Mouse (Mus musculus): ENCODE data around the gene Errfi1. TPM values are rescaled to one million over a fixed set of nuclear protein-coding genes. Genes with fewer than 3 reads are reported as not detected.
A peak's percentile ranks its signal among the peaks of the same experiment; 100 is the strongest.

Errfi1 gene
- polyA plus RNA-seq, 1 experiment, result not detected

DNA sequence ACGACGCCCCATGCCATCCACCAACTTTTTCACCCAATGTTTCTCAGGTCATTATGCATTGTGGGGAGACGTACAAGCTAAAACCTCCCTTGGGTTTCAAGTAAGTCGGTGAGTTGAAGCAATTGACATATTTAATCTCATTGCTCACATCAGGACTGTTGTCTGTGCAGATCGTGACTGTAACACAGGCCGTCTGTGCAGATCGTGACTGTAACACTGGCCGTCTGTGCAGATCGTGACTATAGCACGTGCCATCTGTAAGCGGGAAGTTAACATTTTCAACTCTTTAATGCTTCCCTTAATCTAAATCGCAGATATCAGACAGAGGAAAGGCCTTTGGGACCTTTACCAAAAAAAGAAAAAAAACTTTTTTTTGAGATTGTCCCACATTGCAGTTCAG is 60.0 kb downstream of the Errfi1 start:
- Histone ChIP-seq H3K27me3 (ENCODE audit: control insufficient read depth) (no peaks in the 10 kb centered on the region), H3K9me3 (ENCODE audit: control insufficient read depth, low read length) (0 out of 2 replicates have a peak, but pooled peaks cover 2% of the 10 kb centered on the region), H3K4me3 (replicated peaks) (peak overlapping the region; percentile 96), H3K4me1 (ENCODE audit: control insufficient read depth) (peaks cover 54% of the 10 kb centered on the region), H3K36me3 (ENCODE audit: control insufficient read depth) (peaks cover 2% of the 10 kb centered on the region; the same call in 1 of the 2 replicates)
- TF ChIP-seq GATA1 (IDR thresholded peaks at IDR 0.05; ENCODE audit: low read length) (no peak), TAL1 (IDR thresholded peaks at IDR 0.05; ENCODE audit: low read length) (no peak)

DNA sequence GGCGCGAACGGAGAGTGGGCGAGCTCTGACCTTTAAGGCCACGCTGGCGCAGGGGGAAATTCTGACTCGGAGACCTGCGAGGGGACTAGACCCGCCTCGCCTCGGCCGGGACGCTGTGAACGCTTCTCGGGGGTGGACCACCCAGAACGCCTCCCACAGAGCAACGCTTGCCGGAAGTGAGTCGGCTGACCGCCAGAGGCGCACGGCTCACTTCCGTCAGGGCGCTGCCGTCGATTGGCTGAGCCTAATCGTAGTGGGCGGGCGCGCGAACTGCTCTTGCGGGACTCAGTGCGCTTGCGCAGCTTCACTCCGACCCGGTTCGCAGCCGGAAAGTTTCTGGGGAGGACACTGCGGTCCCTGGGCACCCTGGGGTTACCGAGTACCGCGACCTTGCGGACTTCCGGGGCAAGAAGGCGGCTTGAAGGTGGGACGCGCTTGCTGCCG is 60.6 kb downstream of the Errfi1 start, which contains the start of the genes Park7 and Tnfrsf9:
Gene Park7 (minus strand): TSS at position 148 of the 444 bp plus-strand sequence.
Gene Tnfrsf9 (plus strand): TSS at position 273 of the 444 bp plus-strand sequence.
- Histone ChIP-seq H3K9me3 (ENCODE audit: control insufficient read depth, low read length) (0 out of 2 replicates have a peak, but pooled peaks cover 2% of the 10 kb centered on the region), H3K36me3 (ENCODE audit: control insufficient read depth) (peaks cover 2% of the 10 kb centered on the region; the same call in 1 of the 2 replicates), H3K4me3 (replicated peaks) (peak within 1 kb of the TSS; percentile 96), H3K27me3 (ENCODE audit: control insufficient read depth) (no peaks in the 10 kb centered on the region), H3K4me1 (ENCODE audit: control insufficient read depth) (peaks cover 49% of the 10 kb centered on the region)
- no peak for TF ChIP-seq TAL1 (IDR thresholded peaks at IDR 0.05; ENCODE audit: low read length)
- no peak for TF ChIP-seq GATA1 (IDR thresholded peaks at IDR 0.05; ENCODE audit: low read length)

DNA sequence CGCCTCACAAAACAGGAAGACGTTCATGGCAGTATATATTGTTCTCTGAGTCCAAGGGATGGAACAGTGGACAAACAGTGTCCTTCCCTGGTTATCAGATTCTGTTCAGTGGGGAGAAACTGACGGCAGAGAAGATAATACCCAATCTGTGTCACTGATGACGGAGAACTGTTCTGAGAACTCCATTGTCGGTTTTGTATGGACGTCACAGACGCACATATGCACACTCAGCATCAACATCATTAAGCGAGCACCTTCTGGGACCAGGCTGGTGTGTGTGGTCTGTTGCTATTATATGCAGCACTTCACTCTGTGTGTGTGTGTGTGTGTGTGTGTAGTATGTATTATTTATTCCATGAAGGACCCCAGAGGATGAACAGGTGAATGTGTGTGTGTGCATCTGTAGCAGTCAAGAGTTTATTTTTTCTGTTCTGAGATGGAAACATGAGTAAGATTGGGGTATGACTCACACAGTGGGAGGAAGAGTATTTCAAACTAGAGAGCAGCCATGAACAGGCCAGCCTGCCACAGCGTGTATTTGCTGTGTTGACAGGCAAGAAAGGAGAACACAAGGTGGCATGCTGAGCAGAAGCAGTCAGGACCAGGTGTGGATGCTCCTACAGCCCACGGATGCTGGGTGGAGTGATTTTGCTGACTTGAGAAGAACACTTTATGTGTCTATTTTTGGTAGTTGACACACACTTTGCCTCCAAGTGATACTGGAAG is 61.6 kb downstream of the Errfi1 start:
- no peaks in the 10 kb centered on the region for H3K27me3 ChIP-seq (ENCODE audit: control insufficient read depth)
- peak overlapping the region; percentile 96 for H3K4me3 ChIP-seq (replicated peaks)

DNA sequence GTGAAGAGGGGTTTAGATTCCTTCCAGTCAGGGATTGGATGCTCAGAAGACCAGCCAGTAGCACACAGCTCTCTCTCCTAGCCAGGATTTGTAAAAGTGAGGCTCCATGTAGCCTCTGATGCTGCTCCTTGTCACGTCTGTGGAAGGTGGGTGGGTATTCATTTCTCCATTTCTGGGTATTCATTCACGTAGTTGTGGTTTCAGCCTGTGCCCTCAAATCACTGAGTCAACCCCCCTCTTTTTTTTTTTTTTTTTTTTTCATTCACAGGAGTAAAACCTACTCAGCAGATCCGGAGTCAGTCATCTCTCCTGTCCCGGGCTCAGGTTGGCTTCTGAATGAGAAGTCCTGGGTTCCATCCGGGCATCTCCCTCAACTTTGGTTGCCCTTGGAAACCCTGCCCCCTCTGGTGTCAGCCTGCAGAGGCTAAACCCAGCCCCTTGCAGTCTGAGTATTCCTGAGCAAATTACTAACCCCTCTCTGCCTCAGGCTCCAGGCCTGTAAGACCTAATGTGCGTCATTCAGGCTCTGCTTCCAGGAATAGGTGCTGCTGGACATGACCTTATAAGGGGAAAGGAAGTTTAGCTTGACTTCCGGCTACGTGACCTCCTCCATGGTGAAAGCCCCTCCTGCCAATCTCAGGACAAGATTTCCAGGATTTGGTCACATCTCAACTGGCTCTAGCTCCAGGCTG is 63.8 kb downstream of the Errfi1 start:
- TF ChIP-seq TAL1 (IDR thresholded peaks at IDR 0.05; ENCODE audit: low read length), result no peak
- H3K4me3 ChIP-seq (replicated peaks), result no peak overlapping the region
- peaks cover 28% of the 10 kb centered on the region for H3K4me1 ChIP-seq (ENCODE audit: control insufficient read depth)
- H3K27me3 ChIP-seq (ENCODE audit: control insufficient read depth), result no peaks in the 10 kb centered on the region
- no peaks in the 10 kb centered on the region for H3K9me3 ChIP-seq (ENCODE audit: control insufficient read depth, low read length)
- no peaks in the 10 kb centered on the region for H3K36me3 ChIP-seq (ENCODE audit: control insufficient read depth)

More for the DNA sequence above, 61.6 kb downstream of the Errfi1 start:
- no peaks in the 10 kb centered on the region for H3K9me3 ChIP-seq (ENCODE audit: control insufficient read depth, low read length)
- TF ChIP-seq TAL1 (IDR thresholded peaks at IDR 0.05; ENCODE audit: low read length), result no peak
- no peak for TF ChIP-seq GATA1 (IDR thresholded peaks at IDR 0.05; ENCODE audit: low read length)
- H3K36me3 ChIP-seq (ENCODE audit: control insufficient read depth), result no peaks in the 10 kb centered on the region
- peaks cover 38% of the 10 kb centered on the region for H3K4me1 ChIP-seq (ENCODE audit: control insufficient read depth)

Other genes with a start within 250 kb of the Errfi1 start
- not detected in 2 replicates for gene Slc45a1, start 201.7 kb upstream of the Errfi1 start, polyA plus RNA-seq (2012)
- 26.7 and 34.4 TPM in 2 replicates for gene Park7, start 60.5 kb downstream of the Errfi1 start, polyA plus RNA-seq (2012)
- not detected in 2 replicates for gene Tnfrsf9, start 60.6 kb downstream of the Errfi1 start, polyA plus RNA-seq (2012)
- gene Uts2, start 143.2 kb downstream of the Errfi1 start, polyA plus RNA-seq (2012), result not detected in 2 replicates
- gene Per3, start 190.7 kb downstream of the Errfi1 start, polyA plus RNA-seq (2012), result 0.03 and 0.04 TPM in 2 replicates
- gene Vamp3, start 204.0 kb downstream of the Errfi1 start, polyA plus RNA-seq (2012), result 0.09 and 0.14 TPM in 2 replicates
- gene Gm13090, start 235.7 kb downstream of the Errfi1 start, polyA plus RNA-seq (2012), result not detected in 2 replicates